Mouse (Mus musculus) lung, adult 2 months (tissue): ENCODE results near the gene Pxk. TPM values are rescaled to one million over a fixed set of nuclear protein-coding genes. Genes with fewer than 3 reads are reported as not detected.

Experiments
- DNase-seq: peaks from one replicate; pipeline ENCODE4 v3.0.0; 2022
- H3K4me1 ChIP-seq: fragments of 200-500 bp; 2 replicates; pipeline ENCODE4 v1.6.1; 2011; ENCODE audit warnings: low read length; ENCODE audit not compliant: control insufficient read depth, insufficient read depth
- H3K4me3 ChIP-seq: fragments of 200-500 bp; replicated peaks from 2 replicates; pipeline ENCODE3; 2011; ENCODE audit warnings: low read depth, mild to moderate bottlenecking, control low read depth, low read length; ENCODE audit errors: extremely low read depth
- CTCF ChIP-seq: fragments of 200-500 bp; IDR thresholded peaks from 2 replicates; pipeline ENCODE4 v1.5.1; 2011; ENCODE audit warnings: mild to moderate bottlenecking, low read length, control low read depth; ENCODE audit not compliant: insufficient read depth
- POLR2A ChIP-seq: fragments of 200-500 bp; IDR thresholded peaks from 2 replicates; pipeline ENCODE4 v1.6.1; 2011; ENCODE audit warnings: low read depth, mild to moderate bottlenecking, control low read depth, low read length, borderline replicate concordance; ENCODE audit errors: extremely low read depth
- WGBS: fragments of 180-500 bp; shearing (Covaris S2); methylation state at CpG from one replicate; pipeline ENCODE4 v1.1.7; 2018; 5-methylcytosine and 5-hydroxymethylcytosine counted together
- polyA plus RNA-seq: library from polyadenylated mRNA; depleted of rRNA; stranded (reverse); fragments of >200 nt; gene quantifications from 2 replicates; pipeline ENCODE4 v1.2.3, GENCODE M21; 2012

Gene Pxk
- polyA plus RNA-seq, 1 experiment, result 28.3 TPM

- DNase-seq, result no peak
- H3K4me3 ChIP-seq, result no peak overlapping the region
- TF ChIP-seq POLR2A, result no peak
- no peak for TF ChIP-seq CTCF
- H3K4me1 ChIP-seq, result no peaks in the 10 kb centered on the region; the same call in 1 of the 2 replicates
- WGBS, result 83% methylated on average over 23 of the region's 23 CpGs
These were observed 42.0 kb downstream of the Pxk start for GRCm38 (mm10) chr14:8139724-8140710.

- DNase-seq, result no peak
- TF ChIP-seq POLR2A, result no peak
- TF ChIP-seq CTCF, result no peak
- Histone ChIP-seq H3K4me3 (no peak overlapping the region), H3K4me1 (no peaks in the 10 kb centered on the region; the same call in 1 of the 2 replicates)
- WGBS, result 73% methylated on average over 2 of the region's 2 CpGs
These were observed 43.1 kb downstream of the Pxk start for GRCm38 (mm10) chr14:8141131-8141530.

DNA sequence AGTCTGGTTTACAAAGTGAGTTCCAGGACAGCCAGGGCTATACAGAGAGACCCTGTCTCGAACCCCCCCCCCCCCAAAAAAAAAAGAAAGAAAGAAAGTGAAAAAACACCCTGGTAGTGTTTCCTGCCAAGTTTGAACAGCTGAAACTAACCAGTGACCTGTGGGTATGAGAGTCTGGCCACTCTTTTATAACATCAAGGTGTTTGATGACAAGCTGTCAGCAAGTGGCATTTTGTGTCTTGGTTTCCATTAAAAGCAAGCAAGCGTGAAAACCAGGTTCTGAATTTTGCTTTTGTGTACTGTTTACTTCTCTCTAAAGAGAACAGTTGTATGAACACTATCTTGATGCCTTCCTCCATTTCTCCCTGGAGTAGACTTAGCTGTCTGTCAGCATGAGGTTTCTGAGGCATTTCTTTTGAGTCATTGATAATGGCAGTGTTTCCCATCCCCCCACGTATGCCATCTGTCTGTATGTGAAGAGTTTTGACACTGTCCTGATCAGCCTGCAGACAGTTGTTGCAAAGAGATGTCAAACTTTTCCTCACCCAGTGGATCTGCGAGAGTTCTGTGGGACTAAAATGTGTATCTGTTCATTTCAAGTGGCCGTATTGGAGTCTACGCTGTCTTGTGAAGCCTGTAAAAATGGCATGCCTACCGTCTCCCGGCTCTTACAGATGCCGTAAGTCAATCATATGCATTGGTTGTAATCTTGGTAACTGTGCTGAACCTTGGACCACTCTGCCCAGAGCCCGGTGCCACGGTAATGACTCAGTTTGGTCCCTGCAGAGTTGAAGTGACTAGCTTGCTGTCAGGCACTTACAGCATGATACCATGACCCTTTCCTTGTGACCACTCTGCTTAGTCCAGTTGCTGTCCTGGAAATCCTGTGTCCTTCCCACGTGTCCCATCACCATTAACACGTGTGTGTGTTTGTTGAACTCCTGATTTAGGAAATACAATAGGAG is 47.9 kb downstream of the Pxk start:
- 88% methylated on average over 13 of the region's 13 CpGs for WGBS
- Histone ChIP-seq H3K4me1 (no peaks in the 10 kb centered on the region; the same call in 1 of the 2 replicates), H3K4me3 (no peak overlapping the region)
- no peak for DNase-seq
- TF ChIP-seq POLR2A (no peak), CTCF (no peak)

DNA sequence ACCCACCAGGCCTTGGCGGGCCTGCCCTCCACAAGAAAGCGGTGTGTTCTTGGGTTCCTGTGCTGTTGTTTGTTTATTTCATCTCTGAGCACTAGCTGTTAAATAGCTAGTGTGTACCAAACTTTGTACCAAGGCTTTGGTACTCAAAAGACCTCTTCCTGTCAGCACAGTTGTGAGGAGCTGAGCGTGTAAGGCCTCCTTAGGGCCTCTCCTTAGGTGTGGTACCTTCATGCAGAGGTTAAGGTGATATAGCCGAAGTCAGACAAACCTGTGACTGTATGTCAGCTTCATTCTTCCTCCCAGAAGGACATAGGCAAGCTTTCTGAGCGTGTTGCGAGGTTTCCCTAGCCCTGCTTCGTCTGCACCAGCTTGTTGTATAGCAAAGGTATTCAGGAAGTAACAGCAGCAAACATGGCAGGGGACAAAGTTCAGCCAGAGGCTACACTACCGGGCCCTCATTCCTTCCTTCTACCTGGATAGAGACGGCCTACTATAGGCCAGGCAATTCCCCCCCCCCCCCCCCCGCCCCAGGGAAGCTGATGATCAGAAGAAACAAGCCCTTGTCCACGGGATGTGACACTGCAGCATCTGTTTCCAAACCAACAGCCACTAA is 48.7 kb downstream of the Pxk start:
- no peak for DNase-seq
- TF ChIP-seq POLR2A (no peak), CTCF (no peak)
- Histone ChIP-seq H3K4me3 (no peak overlapping the region), H3K4me1 (no peaks in the 10 kb centered on the region)
- WGBS, result 82% methylated on average over 11 of the region's 11 CpGs

DNA sequence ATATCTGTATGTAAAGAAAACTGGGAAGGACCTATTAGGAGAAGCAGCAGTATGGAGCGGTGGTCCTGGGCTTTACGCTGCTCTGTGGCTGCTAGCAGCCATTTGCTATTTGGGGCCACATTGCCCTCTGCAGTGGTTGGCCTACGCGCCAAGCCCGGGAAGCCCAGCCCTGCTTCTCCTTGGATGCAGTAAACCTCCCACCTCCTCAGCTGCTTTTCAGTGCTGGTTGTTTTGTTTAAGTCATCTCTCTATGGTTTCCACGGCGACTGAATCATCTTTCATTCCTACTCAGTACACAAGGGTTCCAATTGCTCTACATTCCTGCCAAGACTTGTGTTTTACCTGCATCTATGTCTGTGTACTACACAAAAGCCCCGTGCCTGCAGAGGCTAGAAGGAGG is 50.8 kb downstream of the Pxk start:
- no peaks in the 10 kb centered on the region for H3K4me1 ChIP-seq
- H3K4me3 ChIP-seq, result no peak overlapping the region
- no peak for TF ChIP-seq CTCF
- TF ChIP-seq POLR2A, result no peak
- 86% methylated on average over 8 of the region's 8 CpGs for WGBS
- DNase-seq, result no peak

DNA sequence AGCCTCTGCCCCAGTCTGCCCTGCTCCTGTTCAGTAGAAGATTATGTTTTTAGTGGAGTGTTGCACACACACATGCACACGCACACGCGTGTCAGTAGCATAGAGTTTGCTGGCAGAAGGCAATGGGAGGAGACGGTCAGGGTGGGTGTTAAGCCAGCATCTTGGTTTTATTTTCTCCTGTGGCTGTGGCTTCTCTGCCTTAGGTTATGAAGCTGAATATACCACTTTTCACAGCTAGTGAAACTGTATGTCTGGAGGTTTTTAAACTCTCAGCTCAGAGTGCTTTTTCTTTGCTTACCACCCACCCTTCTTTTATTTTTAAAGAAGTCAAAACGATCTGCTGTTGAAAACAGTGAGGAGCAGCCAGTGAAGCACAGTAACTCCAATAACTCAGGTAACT is 53.7 kb downstream of the Pxk start:
- TF ChIP-seq POLR2A (no peak), CTCF (no peak)
- H3K4me3 ChIP-seq, result no peak overlapping the region
- H3K4me1 ChIP-seq, result no peaks in the 10 kb centered on the region
- 94% methylated on average over 5 of the region's 5 CpGs for WGBS
- no peak for DNase-seq

DNA sequence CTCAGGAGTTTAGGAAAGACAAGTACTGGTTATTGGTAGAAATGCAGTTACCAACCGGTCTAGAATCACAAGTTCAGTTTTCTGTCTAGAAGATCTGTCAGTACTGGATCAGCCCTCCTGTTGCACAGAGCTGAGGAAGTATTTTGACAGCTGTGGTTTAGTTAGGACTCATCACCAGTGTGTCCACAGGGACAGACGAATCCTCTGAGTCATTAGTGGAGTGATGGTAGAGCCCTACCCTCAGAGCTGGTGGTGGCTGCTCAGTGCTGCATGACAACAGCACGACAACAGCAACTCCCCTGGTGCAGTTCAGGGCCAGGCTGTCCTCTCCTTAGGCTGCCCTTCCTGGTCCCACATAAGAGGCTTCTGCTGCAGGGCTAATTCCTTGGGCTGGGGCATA is 56.1 kb downstream of the Pxk start:
- TF ChIP-seq CTCF, result no peak
- TF ChIP-seq POLR2A, result no peak
- WGBS, result 81% methylated on average over 3 of the region's 3 CpGs
- no peak for DNase-seq
- Histone ChIP-seq H3K4me1 (no peaks in the 10 kb centered on the region), H3K4me3 (no peak overlapping the region)

DNA sequence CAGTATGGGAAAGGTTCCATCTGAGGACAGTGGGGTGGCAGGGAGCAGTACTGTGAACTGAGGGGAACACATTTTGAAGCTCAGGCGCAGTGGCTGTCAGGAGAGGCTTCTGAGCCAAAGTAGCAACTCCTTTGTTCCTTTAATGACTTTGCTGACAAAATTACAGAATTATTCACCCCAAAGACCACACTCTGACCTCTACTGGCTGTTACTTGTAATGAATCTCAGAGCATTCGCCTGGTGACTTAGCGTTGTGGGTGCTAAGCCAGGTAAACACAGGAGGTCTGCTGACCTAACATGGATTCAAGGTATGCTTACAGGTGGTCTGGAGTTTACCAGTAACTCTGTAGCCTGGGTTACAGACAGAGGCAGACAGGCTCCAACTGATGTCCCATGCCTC is 58.9 kb downstream of the Pxk start:
- Histone ChIP-seq H3K4me3 (no peak overlapping the region), H3K4me1 (no peaks in the 10 kb centered on the region)
- DNase-seq, result no peak
- 35% methylated on average over 3 of the region's 3 CpGs for WGBS
- TF ChIP-seq POLR2A (no peak), CTCF (no peak)

DNA sequence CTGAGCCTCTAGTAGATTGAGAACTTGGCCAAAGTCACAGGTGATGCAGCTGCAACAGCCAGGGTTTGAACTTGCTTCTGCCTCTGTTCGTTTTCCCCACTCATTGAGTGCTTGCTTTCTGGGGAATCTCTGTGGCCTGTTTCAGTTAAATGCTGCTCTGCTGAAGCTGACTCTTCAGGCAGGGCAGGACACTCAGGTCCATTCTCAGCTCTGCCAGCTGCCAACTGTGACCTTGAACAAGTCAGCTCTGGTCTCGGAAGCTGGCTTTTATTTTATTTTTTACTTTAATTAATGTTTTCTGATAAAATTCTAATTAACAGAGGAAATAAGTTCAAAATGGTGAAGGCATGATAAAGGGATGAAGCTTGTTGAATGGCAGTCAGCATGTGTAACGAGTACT is 60.7 kb downstream of the Pxk start:
- TF ChIP-seq CTCF, result no peak
- TF ChIP-seq POLR2A, result no peak
- 87% methylated on average over 3 of the region's 3 CpGs for WGBS
- H3K4me3 ChIP-seq, result no peak overlapping the region
- no peak for DNase-seq
- no peaks in the 10 kb centered on the region for H3K4me1 ChIP-seq
